ENCODE assay signal across 8 mouse cellular contexts in genomic region chr11:95046980-95047680, GRCm38 (mm10). TPM values are rescaled to one million over a fixed set of nuclear protein-coding genes. Genes with fewer than 3 reads are reported as not detected.
DNase-seq lines count a peak whose midpoint lies in the region; ATAC-seq and TF ChIP-seq lines count a peak whose summit lies in the region.

No protein-coding gene starts in this region.

- no peak for TF ChIP-seq POLR2A in brain, embryonic 14.5 days (IDR thresholded peaks at IDR 0.05; ENCODE audit: borderline replicate concordance, extremely low read depth, insufficient read depth, insufficient read length, poor library complexity, severe bottlenecking)

- H3K4me3 ChIP-seq in lung, embryonic 16.5 days (ENCODE audit: low read length): no peak overlapping the region

- intact Hi-C loops in gastrocnemius, postnatal 36 days (cut with DNase I): loop anchor here (1.0 to 2.0 kb wide), 2 partner anchors 28 to 59 kb away; no protein-coding TSS in a partner anchor

- DNase-seq in gastrocnemius, adult 18-20 months (ENCODE audit: low spot score): peak; percentile 64
- no peak for DNase-seq in gastrocnemius, postnatal 36 days
- peak; percentile 82 for DNase-seq in brain, embryonic 14.5 days (ENCODE audit: low read depth)
- peak; percentile 24 to 45 for DNase-seq in spleen, postnatal 36 days (ENCODE audit: low spot score in 2 of 2)

- H3K4me2 ChIP-seq in lung, embryonic 16.5 days (ENCODE audit: low read depth, low read length): no peak overlapping the region

- peak; percentile 91 for ATAC-seq in CD4-positive, CD25-positive, alpha-beta regulatory T cell, adult 4 months
- peak; percentile 64 for ATAC-seq in erythroid progenitor cell, adult 5-6 weeks (replicated peaks; ENCODE audit: low FRiP score, poor library complexity, severe bottlenecking)
- ATAC-seq in inflammation-experienced regulatory T-cells, adult 6 months: peak; percentile 77
- peak; percentile 50 for ATAC-seq in lung, embryonic 16.5 days (ENCODE audit: low read depth)

- H3K27ac ChIP-seq in lung, embryonic 16.5 days (ENCODE audit: low read length): no peak overlapping the region

- no peaks in the 10 kb centered on the region for H3K4me1 ChIP-seq in lung, embryonic 16.5 days (replicated peaks; ENCODE audit: control insufficient read depth, insufficient read depth, low read length)

- no peak overlapping the region for H3K9ac ChIP-seq in lung, embryonic 16.5 days (ENCODE audit: low read length)

- TF ChIP-seq CTCF in brain, embryonic 14.5 days (IDR thresholded peaks at IDR 0.05; ENCODE audit: borderline replicate concordance, extremely low read depth, insufficient read depth, insufficient read length): peak; percentile 90; the same call in 1 of the 2 replicates

- no peaks in the 10 kb centered on the region for H3K9me3 ChIP-seq in lung, embryonic 16.5 days (ENCODE audit: control insufficient read depth, low read length)

- WGBS in lung, embryonic 16.5 days: 47% methylated on average over 9 of the region's 9 CpGs

- no peaks in the 10 kb centered on the region for H3K36me3 ChIP-seq in lung, embryonic 16.5 days (ENCODE audit: control insufficient read depth, insufficient read depth, low read length)

- H3K27me3 ChIP-seq in lung, embryonic 16.5 days (ENCODE audit: control insufficient read depth, insufficient read depth, low read depth, low read length): no peaks in the 10 kb centered on the region

RNA-seq across cellular contexts. Expression of gene Pdk2, which starts 6.0 kb away (rescaled TPM):
- 100 to 1,000 TPM; 514 to 515 TPM for total RNA-seq in gastrocnemius, adult 18-20 months (2021)
- total RNA-seq in gastrocnemius, postnatal 36 days (2021): 100 to 1,000 TPM; 370 to 480 TPM
- polyA plus RNA-seq in CD4-positive, CD25-positive, alpha-beta regulatory T cell, adult 4 months (2017; shearing (Covaris generic)): 10 to 100 TPM in 1 of 2 experiments, 1 to 10 TPM in 1; 8.5 to 13.3 TPM
- polyA plus RNA-seq in brain, embryonic 14.5 days (2012; rRNA removed): 17.9 and 26.1 TPM in 2 replicates
- 8.3 and 8.4 TPM in 2 replicates for total RNA-seq in erythroid progenitor cell, adult 5-6 weeks (2015; ENCODE audit: low replicate concordance)
- 2.3 and 3.2 TPM in 2 replicates for total RNA-seq in erythroid progenitor cell, adult 5-6 weeks (2017; ENCODE audit: low replicate concordance)
- polyA plus RNA-seq in inflammation-experienced regulatory T-cells, adult 6 months (2017; shearing (Covaris generic)): 1 to 10 TPM; 2.4 to 9.2 (median 8.2) TPM
- 37.3 and 43.3 TPM in 2 replicates for polyA plus RNA-seq in lung, embryonic 16.5 days (2015; fragmentation: Nextera tagmentation; extraction: Ambion mirVana)

RNA-seq across cellular contexts. Expression of gene Itga3, which starts 29.5 kb away (rescaled TPM):
- 1 to 10 TPM; 4.7 to 5.0 TPM for total RNA-seq in gastrocnemius, adult 18-20 months (2021)
- 1 to 10 TPM; 3.2 to 4.0 TPM for total RNA-seq in gastrocnemius, postnatal 36 days (2021)
- under 1 TPM; 0.51 to 0.63 TPM for polyA plus RNA-seq in CD4-positive, CD25-positive, alpha-beta regulatory T cell, adult 4 months (2017; shearing (Covaris generic))
- 23.4 and 29.3 TPM in 2 replicates for polyA plus RNA-seq in brain, embryonic 14.5 days (2012; rRNA removed)
- not detected in 2 replicates for total RNA-seq in erythroid progenitor cell, adult 5-6 weeks (2015; ENCODE audit: low replicate concordance)
- 0.13 TPM in 1 of 2 replicates, not detected in the other for total RNA-seq in erythroid progenitor cell, adult 5-6 weeks (2017; ENCODE audit: low replicate concordance)
- polyA plus RNA-seq in inflammation-experienced regulatory T-cells, adult 6 months (2017; shearing (Covaris generic)): 1 to 10 TPM in 2 of 3 experiments, under 1 TPM in 1; 0.93 to 2.2 (median 1.0) TPM
- polyA plus RNA-seq in lung, embryonic 16.5 days (2015; fragmentation: Nextera tagmentation; extraction: Ambion mirVana): 23.3 and 25.8 TPM in 2 replicates

RNA-seq across cellular contexts. Expression of gene Samd14, which starts 37.5 kb away (rescaled TPM):
- total RNA-seq in gastrocnemius, adult 18-20 months (2021): under 1 TPM; 0.34 to 0.52 TPM
- total RNA-seq in gastrocnemius, postnatal 36 days (2021): under 1 TPM; 0.44 to 0.56 TPM
- under 1 TPM; 0.87 to 0.94 TPM for polyA plus RNA-seq in CD4-positive, CD25-positive, alpha-beta regulatory T cell, adult 4 months (2017; shearing (Covaris generic))
- 141 and 186 TPM in 2 replicates for polyA plus RNA-seq in brain, embryonic 14.5 days (2012; rRNA removed)
- total RNA-seq in erythroid progenitor cell, adult 5-6 weeks (2015; ENCODE audit: low replicate concordance): 103 TPM in 2 replicates
- total RNA-seq in erythroid progenitor cell, adult 5-6 weeks (2017; ENCODE audit: low replicate concordance): 98.7 and 99.2 TPM in 2 replicates
- under 1 TPM; 0.18 to 0.61 (median 0.46) TPM for polyA plus RNA-seq in inflammation-experienced regulatory T-cells, adult 6 months (2017; shearing (Covaris generic))
- 13.4 and 14.0 TPM in 2 replicates for polyA plus RNA-seq in lung, embryonic 16.5 days (2015; fragmentation: Nextera tagmentation; extraction: Ambion mirVana)

RNA-seq across cellular contexts. Expression of gene Ppp1r9b, which starts 56.3 kb away (rescaled TPM):
- 10 to 100 TPM; 16.1 to 24.5 TPM for total RNA-seq in gastrocnemius, adult 18-20 months (2021)
- total RNA-seq in gastrocnemius, postnatal 36 days (2021): 10 to 100 TPM; 21.9 to 22.0 TPM
- polyA plus RNA-seq in CD4-positive, CD25-positive, alpha-beta regulatory T cell, adult 4 months (2017; shearing (Covaris generic)): 10 to 100 TPM; 18.1 to 21.7 TPM
- 37.9 and 81.2 TPM in 2 replicates for polyA plus RNA-seq in brain, embryonic 14.5 days (2012; rRNA removed)
- 59.5 and 71.4 TPM in 2 replicates for total RNA-seq in erythroid progenitor cell, adult 5-6 weeks (2015; ENCODE audit: low replicate concordance)
- total RNA-seq in erythroid progenitor cell, adult 5-6 weeks (2017; ENCODE audit: low replicate concordance): 98.2 and 125 TPM in 2 replicates
- 10 to 100 TPM; 19.1 to 24.8 (median 24.8) TPM for polyA plus RNA-seq in inflammation-experienced regulatory T-cells, adult 6 months (2017; shearing (Covaris generic))
- 8.2 and 8.3 TPM in 2 replicates for polyA plus RNA-seq in lung, embryonic 16.5 days (2015; fragmentation: Nextera tagmentation; extraction: Ambion mirVana)

Comparison
In these comparisons a context has a peak if more than half of its experiments do, and no peak if none do; other contexts are left out.
1. DNase-seq: peak in gastrocnemius, adult 18-20 months (single experiment), brain, embryonic 14.5 days (single experiment) and spleen, postnatal 36 days (2 of 2); none in gastrocnemius, postnatal 36 days (0 of 2).
2. Peak in every context shown above with its lines, with median percentiles within 50 percentile points of each other: ATAC-seq.